Mouse (Mus musculus) forebrain, embryonic 13.5 days (tissue): ENCODE measurements around the gene Man1b1. TPM values are rescaled to one million over a fixed set of nuclear protein-coding genes. Genes with fewer than 3 reads are reported as not detected.

Source experiments
- ATAC-seq: fragments of 200-750 bp; cut with Nextera tagmentation; 2 replicates; pipeline ENCODE4 v1.8.0; 2017
- H3K27ac ChIP-seq: fragments of 300-500 bp; sonication (generic); 2 replicates; pipeline ENCODE4 v1.5.1; 2015; ENCODE audit warnings: inconsistent platforms, mild to moderate bottlenecking, moderate library complexity
- H3K27me3 ChIP-seq: fragments of 300-500 bp; sonication (generic); 2 replicates; pipeline ENCODE4 v1.6.1; 2015; ENCODE audit warnings: mild to moderate bottlenecking, inconsistent platforms
- H3K36me3 ChIP-seq: fragments of 300-500 bp; sonication (generic); 2 replicates; pipeline ENCODE4 v1.6.1; 2015; ENCODE audit warnings: mild to moderate bottlenecking, inconsistent platforms; ENCODE audit not compliant: poor library complexity, severe bottlenecking
- H3K4me1 ChIP-seq: fragments of 300-500 bp; sonication (generic); 2 replicates; pipeline ENCODE4 v1.6.1; 2015; ENCODE audit warnings: inconsistent platforms
- H3K4me2 ChIP-seq: fragments of 300-500 bp; sonication (generic); 2 replicates; pipeline ENCODE4 v1.6.1; 2015; ENCODE audit warnings: inconsistent platforms, mild to moderate bottlenecking, moderate library complexity
- H3K4me3 ChIP-seq: fragments of 300-500 bp; sonication (generic); 2 replicates; pipeline ENCODE4 v1.5.1; 2015; ENCODE audit warnings: mild to moderate bottlenecking, inconsistent platforms
- H3K9ac ChIP-seq: fragments of 300-500 bp; sonication (generic); 2 replicates; pipeline ENCODE4 v1.6.1; 2015; ENCODE audit warnings: mild to moderate bottlenecking, inconsistent platforms
- H3K9me3 ChIP-seq: fragments of 300-500 bp; sonication (generic); replicated peaks from 2 replicates; pipeline ENCODE4 v1.6.1; 2016; ENCODE audit warnings: inconsistent platforms
- WGBS: fragments of 180-500 bp; shearing (Covaris S2); methylation state at CpG from one replicate; pipeline ENCODE4 v1.1.7; 2015; 5-methylcytosine and 5-hydroxymethylcytosine counted together
- polyA plus RNA-seq: library from polyadenylated mRNA; unstranded; fragments of >200 nt; fragmentation: Nextera tagmentation; extraction: Ambion mirVana; gene quantifications from 2 replicates; pipeline ENCODE4 v1.2.1, GENCODE M21; 2015

Gene Man1b1
- polyA plus RNA-seq, 1 experiment from 2014 or later: 63.2 TPM

DNA sequence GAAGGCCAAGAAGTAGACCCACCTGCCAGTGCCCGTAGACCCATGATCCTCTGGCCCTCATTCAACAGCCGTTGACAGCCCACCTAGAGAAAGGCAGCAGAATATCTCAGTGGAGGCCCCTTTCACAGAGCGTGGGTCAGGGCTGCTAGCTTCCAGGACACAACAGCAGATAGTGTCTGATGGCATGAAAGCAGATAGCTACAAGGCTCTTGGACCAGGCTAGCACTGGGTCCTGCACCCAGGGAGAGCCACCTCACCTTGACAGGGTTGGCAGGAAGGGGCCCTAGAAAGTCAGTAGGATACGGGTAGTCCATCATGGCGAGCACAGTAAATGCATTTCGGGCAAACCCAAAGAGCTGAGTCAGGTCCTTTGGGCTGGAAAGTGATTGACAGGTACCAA is 22.1 kb downstream of the Man1b1 start:
- H3K9me3 ChIP-seq: no peaks in the 10 kb centered on the region
- peaks cover 23% of the 10 kb centered on the region for H3K4me1 ChIP-seq
- no peak overlapping the region for H3K9ac ChIP-seq
- peaks cover 48% of the 10 kb centered on the region for H3K36me3 ChIP-seq
- no peak overlapping the region for H3K4me3 ChIP-seq
- H3K27me3 ChIP-seq: no peaks in the 10 kb centered on the region
- no peak overlapping the region for H3K27ac ChIP-seq
- ATAC-seq: no peak
- 90% methylated on average over 6 of the region's 6 CpGs for WGBS
- no peak overlapping the region for H3K4me2 ChIP-seq

DNA sequence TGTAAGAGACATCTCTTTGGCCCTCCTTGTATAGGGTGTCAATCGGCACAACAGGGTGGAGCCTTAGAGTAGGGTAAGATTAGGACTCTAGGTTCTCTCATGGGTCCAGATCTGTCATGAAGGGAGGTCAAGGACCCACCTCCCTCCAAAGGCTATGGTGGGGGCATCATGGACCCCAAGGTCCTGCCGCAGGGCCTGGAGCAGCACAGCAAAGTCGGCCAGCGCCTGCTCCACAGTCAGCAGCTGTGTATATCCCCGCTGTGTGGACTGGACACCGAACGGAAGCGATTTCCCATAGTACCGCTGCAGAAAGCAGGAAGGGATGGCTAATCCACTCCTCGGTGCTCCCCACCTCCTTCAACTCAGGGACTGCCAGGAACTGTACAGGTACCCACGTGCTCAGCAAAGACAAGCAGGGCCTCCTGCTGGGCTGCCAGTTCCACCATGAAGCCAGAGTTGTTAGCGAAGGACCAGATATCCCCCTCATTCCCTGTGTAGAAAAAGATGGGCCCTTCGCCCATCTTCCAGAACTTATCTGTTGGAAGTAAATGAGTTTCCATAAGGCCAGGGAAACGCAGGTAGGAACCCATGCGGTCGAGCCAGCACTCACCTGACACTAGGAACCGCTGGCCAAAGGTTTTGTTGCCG is 23.4 kb downstream of the Man1b1 start:
- no peaks in the 10 kb centered on the region for H3K27me3 ChIP-seq
- peaks cover 23% of the 10 kb centered on the region for H3K4me1 ChIP-seq
- H3K4me3 ChIP-seq: peak overlapping the region; percentile 60
- 42% methylated on average over 18 of the region's 18 CpGs for WGBS
- peaks cover 38% of the 10 kb centered on the region for H3K36me3 ChIP-seq
- H3K9ac ChIP-seq: peak overlapping the region; percentile 75
- no peaks in the 10 kb centered on the region for H3K9me3 ChIP-seq
- peak overlapping the region; percentile 79 for H3K4me2 ChIP-seq
- ATAC-seq: 0 out of 2 replicates have a peak, but pooled peaks have one; percentile 33
- no peak overlapping the region for H3K27ac ChIP-seq

DNA sequence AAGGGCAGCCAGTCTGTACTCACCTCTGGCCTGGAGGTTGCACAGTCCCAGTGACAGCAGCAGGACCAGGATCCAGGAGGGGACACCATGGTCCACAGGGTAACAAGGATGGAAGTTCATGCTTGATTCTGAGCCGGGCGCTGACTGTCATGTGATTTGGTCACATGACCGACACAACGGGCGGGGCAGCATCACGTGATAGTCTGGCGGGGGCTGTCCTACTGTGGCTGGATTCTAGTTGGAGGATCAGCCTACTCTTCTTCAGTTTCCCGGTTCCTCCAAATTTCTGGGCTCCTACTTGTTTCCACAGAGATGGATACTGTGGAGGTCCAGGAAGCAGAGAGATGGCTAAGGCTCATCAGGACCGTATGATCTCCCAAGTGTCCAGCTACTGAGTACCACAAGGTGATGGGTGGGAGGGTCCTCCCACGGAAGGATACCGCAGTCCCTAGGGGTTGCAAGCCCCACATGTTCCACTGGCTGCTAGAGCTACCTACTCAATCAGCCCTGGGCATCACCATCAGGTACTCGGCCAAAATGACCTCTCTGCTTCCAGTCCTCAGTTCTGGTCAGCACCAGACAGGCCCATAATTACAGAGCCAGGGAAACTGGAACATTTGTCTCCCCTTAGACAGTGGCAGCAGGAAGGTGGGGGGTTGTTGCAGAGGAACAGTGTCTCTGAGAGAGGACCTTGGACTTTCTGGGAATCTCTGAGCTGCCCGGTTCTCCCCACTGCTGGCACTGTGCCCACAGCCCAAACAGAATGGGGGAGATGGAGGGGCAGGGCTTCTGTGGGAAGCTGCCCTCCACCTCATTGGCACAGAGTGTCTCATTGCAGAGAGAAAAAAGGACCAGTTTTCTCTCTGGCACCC is 24.3 kb downstream of the Man1b1 start, which contains the start of gene Dpp7:
Gene Dpp7, minus strand, starts transcription at position 152 of the 872 bp plus-strand sequence.
- Histone ChIP-seq H3K27ac (no peak within 1 kb of the TSS), H3K9me3 (no peaks in the 10 kb centered on the region), H3K27me3 (no peaks in the 10 kb centered on the region), H3K36me3 (peaks cover 29% of the 10 kb centered on the region), H3K4me2 (peak within 1 kb of the TSS; percentile 79), H3K4me3 (peak within 1 kb of the TSS; percentile 60), H3K4me1 (peaks cover 23% of the 10 kb centered on the region), H3K9ac (peak within 1 kb of the TSS; percentile 75)
- peak; percentile 88 for ATAC-seq
- WGBS: 5% methylated on average over 13 of the region's 13 CpGs

DNA sequence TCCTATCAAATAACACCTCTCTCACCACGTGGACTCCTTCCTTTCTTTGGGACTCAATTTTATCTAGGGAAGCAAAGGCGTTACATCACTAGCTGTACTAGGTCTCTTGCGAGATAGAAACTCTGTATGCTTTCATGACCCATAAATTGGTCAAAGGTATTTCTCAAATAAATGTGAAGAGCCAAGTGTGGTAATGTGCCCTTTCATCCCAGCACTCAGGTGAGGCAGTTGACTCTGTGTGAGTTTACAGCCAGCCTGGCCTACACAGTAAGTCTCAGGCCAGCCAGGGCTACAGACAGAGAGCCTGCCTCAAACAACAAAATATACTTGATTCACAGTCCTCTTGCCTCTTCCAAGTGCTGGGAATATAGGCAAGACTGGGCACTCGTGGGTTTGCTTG is 27.7 kb downstream of the Man1b1 start:
- H3K4me1 ChIP-seq: peaks cover 25% of the 10 kb centered on the region
- H3K27me3 ChIP-seq: peaks cover 24% of the 10 kb centered on the region
- no peak overlapping the region for H3K4me3 ChIP-seq
- ATAC-seq: no peak
- WGBS: 76% methylated on average over 4 of the region's 4 CpGs
- H3K27ac ChIP-seq: no peak overlapping the region
- peaks cover 4% of the 10 kb centered on the region; the same call in 1 of the 2 replicates for H3K36me3 ChIP-seq
- no peak overlapping the region for H3K4me2 ChIP-seq
- no peak overlapping the region for H3K9ac ChIP-seq
- no peaks in the 10 kb centered on the region for H3K9me3 ChIP-seq

DNA sequence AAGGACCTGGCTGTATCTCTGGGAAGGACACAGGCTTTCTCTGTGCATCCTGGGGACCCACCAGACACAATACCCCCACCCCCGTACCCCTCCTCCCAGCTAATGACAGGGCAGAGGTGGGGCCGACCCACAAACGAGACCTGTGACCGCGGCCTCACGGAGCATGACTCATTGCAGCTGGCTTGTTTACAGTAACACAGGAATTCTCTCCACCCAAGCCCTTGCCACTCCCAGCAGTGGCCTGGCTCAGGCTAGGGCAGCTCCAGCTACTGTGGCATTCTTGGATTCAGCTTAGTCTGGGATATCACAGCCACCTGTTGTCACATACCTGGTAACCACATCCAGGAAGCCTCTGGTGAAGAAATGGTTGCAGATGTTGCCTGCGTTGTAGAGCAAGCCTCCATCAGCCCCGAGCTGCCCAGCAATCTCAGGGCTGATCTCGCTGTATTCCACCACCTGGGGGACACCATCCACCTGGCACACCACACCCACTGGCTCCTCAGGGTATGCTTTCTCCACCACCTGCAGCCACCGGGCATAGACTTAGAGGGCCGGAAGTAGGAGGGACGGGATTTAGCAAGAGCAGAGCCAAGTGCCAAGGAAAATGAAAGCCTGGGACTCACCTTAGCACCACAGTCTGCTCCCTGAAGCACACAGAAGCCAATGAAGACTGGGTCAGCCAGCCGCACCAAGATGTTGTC is 31.5 kb downstream of the Man1b1 start:
- Histone ChIP-seq H3K4me1 (peaks cover 10% of the 10 kb centered on the region; the same call in 1 of the 2 replicates), H3K36me3 (peaks cover 4% of the 10 kb centered on the region; the same call in 1 of the 2 replicates), H3K4me2 (no peak overlapping the region), H3K9me3 (no peaks in the 10 kb centered on the region), H3K4me3 (no peak overlapping the region), H3K9ac (no peak overlapping the region), H3K27me3 (peaks cover 50% of the 10 kb centered on the region), H3K27ac (no peak overlapping the region)
- ATAC-seq: no peak
- WGBS: 65% methylated on average over 13 of the region's 13 CpGs

DNA sequence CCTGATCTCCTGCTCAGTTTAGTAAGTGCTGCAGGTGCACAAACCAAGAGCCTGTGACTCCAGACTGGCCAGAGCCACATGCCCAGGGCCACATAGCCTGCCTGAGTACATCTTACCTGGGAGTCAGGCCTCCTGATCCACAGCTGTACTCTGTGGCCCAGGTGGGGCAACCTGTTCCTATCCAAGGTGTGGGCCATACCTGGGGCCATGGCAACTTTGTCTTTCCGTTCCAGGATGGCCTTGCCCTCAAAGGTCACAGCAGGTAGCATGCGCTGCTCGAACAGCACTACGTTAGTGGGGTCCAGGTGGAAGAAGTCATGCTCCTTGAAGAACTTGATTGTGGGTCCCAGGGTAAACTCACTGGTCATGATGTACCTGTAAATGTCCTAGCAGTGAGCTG is 32.2 kb downstream of the Man1b1 start:
- H3K4me2 ChIP-seq: peak overlapping the region; percentile 98; the same call in 1 of the 2 replicates
- peaks cover 10% of the 10 kb centered on the region; the same call in 1 of the 2 replicates for H3K4me1 ChIP-seq
- peaks cover 4% of the 10 kb centered on the region; the same call in 1 of the 2 replicates for H3K36me3 ChIP-seq
- whole genome bisulfite sequencing: 87% methylated on average over 4 of the region's 4 CpGs
- H3K27me3 ChIP-seq: peaks cover 54% of the 10 kb centered on the region
- H3K4me3 ChIP-seq: peak overlapping the region; percentile 53; the same call in 1 of the 2 replicates
- H3K9me3 ChIP-seq: no peaks in the 10 kb centered on the region
- H3K27ac ChIP-seq: no peak overlapping the region
- no peak for ATAC-seq
- no peak overlapping the region for H3K9ac ChIP-seq

DNA sequence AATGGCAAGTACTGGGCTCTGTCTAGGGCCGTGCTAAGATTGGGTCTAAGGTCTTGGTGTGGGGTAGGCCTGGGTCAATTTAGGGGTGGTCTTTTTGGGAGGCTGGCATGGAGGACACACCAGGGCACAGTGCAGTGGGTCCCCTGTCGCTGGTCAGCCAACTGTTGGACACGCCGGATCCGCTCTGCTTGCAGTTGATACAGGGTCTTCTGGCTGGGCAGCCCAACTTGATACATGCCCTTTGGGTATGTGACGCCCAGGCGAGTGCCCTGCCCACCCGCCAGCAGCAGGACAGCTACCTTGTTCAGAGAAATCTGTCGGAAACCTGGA is 32.6 kb downstream of the Man1b1 start:
- Histone ChIP-seq H3K4me2 (peak overlapping the region; percentile 98), H3K4me1 (peaks cover 10% of the 10 kb centered on the region; the same call in 1 of the 2 replicates), H3K36me3 (peaks cover 4% of the 10 kb centered on the region; the same call in 1 of the 2 replicates), H3K9me3 (no peaks in the 10 kb centered on the region), H3K27me3 (peaks cover 54% of the 10 kb centered on the region), H3K4me3 (peak overlapping the region; percentile 53), H3K27ac (no peak overlapping the region), H3K9ac (peak overlapping the region; percentile 71; the same call in 1 of the 2 replicates)
- 0 out of 2 replicates have a peak, but pooled peaks have one; percentile 34 for ATAC-seq
- 32% methylated on average over 9 of the region's 9 CpGs for WGBS

DNA sequence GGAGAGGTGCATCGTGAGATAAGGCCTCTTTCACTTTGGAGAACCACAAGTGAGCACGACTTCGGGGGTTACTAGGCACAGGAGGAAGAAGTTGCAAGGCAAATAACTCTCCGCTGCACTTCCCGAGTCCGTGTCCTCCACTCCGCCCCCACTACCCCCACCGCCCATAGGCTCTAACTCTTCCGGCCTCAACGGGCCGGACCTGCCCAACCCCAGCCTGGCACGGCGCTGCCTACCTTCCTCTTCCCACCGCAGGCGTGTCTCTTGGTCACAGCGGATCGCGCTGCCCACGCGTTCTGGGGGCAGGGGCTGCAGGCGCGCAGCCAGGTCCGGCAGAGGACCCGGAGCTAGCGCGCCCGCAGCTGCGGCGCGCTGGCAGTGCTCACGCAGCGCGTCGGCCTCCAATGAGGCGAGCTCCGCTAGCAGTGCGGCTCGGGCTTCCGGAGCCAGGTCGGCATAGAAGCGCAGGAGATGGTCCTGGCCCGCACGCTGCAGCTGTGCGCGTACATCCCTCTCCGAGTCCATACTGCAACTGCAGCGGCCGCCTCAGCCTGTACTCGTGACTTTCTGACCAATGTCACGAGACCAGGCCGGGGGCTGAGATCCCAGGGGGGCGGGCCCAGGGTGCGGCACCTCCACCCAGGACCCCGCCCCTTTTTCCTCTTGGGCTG is 33.1 kb downstream of the Man1b1 start, which contains the start of gene Uap1l1:
Gene Uap1l1, minus strand, starts transcription at position 592 of the 671 bp plus-strand sequence.
- Histone ChIP-seq H3K36me3 (no peaks in the 10 kb centered on the region), H3K27me3 (peaks cover 54% of the 10 kb centered on the region), H3K4me1 (peaks cover 10% of the 10 kb centered on the region; the same call in 1 of the 2 replicates), H3K4me3 (peak within 1 kb of the TSS; percentile 53), H3K27ac (no peak within 1 kb of the TSS), H3K9me3 (no peaks in the 10 kb centered on the region), H3K4me2 (peak within 1 kb of the TSS; percentile 98), H3K9ac (peak within 1 kb of the TSS; percentile 71)
- peak; percentile 83 for ATAC-seq
- under 1% methylated on average over 54 of the region's 54 CpGs for WGBS

DNA sequence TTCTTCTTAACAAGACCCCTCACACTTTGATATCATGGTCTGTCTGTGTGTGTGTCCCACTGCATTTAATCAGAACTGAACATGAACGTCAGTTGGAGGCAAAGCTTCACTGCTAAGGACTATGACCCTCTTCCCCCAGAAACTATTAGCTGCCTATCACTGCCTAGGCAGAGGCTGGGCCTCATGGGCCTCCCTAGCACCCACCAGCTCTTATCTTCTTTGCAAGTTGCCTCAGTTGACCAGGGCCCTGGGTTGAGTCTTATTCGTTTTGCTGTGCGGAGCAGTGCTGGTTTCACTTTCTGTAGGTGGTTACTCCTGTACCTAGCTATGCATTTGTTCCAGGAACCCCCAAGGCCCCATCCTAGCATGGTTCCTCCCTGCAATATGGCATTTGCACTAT is 37.9 kb downstream of the Man1b1 start:
- 86% methylated on average over 3 of the region's 3 CpGs for WGBS
- H3K9me3 ChIP-seq: no peaks in the 10 kb centered on the region
- ATAC-seq: no peak
- H3K4me2 ChIP-seq: no peak overlapping the region; the same call in 1 of the 2 replicates
- H3K4me1 ChIP-seq: peaks cover 40% of the 10 kb centered on the region
- peaks cover 3% of the 10 kb centered on the region; the same call in 1 of the 2 replicates for H3K36me3 ChIP-seq
- peaks cover 31% of the 10 kb centered on the region for H3K27me3 ChIP-seq
- H3K4me3 ChIP-seq: no peak overlapping the region
- H3K27ac ChIP-seq: no peak overlapping the region
- H3K9ac ChIP-seq: no peak overlapping the region

DNA sequence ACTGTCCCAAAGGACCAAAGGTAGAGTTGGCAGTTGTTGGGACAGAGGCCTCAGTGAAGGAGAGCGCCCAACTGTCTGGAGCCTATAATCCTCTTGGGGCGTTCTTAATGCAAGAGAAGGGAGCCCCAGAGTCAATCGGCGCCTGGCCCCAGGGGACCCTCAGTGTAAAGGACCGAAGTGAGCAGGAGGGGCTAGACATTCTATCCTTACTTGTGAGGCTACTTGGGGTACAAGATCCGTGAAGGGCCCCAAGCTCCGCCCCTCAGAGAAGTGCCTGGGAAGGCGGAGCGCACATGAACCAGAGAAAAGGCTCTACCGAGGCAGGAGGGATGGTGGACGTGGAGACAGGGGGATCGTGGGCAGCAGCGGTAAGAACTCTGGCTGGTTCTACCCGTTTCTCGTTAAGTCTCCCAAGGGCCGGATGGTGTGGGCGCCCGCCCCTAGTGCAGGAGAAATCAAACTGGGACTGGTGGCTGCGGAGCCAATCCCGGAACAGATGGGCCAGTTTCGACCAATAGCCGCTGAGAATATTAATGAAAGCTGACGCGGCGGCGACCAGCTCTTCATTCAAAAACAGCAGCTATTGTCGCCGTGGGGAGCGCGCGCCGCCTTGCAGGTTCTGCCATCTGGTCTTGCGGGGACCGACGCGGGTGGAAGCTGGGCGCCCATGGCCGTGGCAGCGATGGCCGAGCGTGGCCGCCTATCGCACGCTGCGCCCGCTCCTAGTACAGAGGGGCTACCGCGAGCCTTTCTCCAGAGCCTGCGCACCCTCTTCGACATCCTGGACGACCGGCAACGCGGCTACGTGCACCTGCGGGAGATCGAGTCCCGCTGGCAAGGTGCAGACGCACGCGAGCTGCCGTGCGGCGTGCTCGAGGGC is 39.9 kb downstream of the Man1b1 start, which contains the start of gene Sapcd2:
Gene Sapcd2, plus strand, starts transcription at position 558 of the 880 bp plus-strand sequence.
- Histone ChIP-seq H3K4me2 (peak within 1 kb of the TSS; percentile 96), H3K4me3 (peak within 1 kb of the TSS; percentile 73), H3K27me3 (peaks cover 14% of the 10 kb centered on the region; the same call in 1 of the 2 replicates), H3K9me3 (no peaks in the 10 kb centered on the region), H3K27ac (peak within 1 kb of the TSS; percentile 82), H3K36me3 (peaks cover 22% of the 10 kb centered on the region), H3K4me1 (peaks cover 33% of the 10 kb centered on the region), H3K9ac (peak within 1 kb of the TSS; percentile 82)
- ATAC-seq: peak; percentile 97
- WGBS: under 1% methylated on average over 65 of the region's 65 CpGs
